Mouse (Mus musculus): ENCODE results near the gene Wars.

GRCm38 (mm10) chr12:108916447-108917042 is 22.6 kb upstream of the Wars start:
- no peak for TF ChIP-seq CTCF (IDR thresholded peaks at IDR 0.05; ENCODE audit: extremely low read depth, insufficient read length, insufficient replicate concordance, low read depth, low read length)
- no peak for TF ChIP-seq POLR2A (IDR thresholded peaks at IDR 0.05; ENCODE audit: low read depth, low read length)

Measured in small intestine, adult 2 months (tissue).